Mouse (Mus musculus) gastrocnemius, postnatal 36 days (tissue): ENCODE data around the gene Zfp36. TPM values are rescaled to one million over a fixed set of nuclear protein-coding genes. Genes with fewer than 3 reads are reported as not detected.

Experiments used
- DNase-seq, 2 experiments: peaks; one replicate each; pipeline ENCODE4 v3.0.0; 2022
- intact Hi-C: fragments of 180-260 bp; cut with DNase I; formaldehyde crosslinking; loops from one replicate; pipeline ENCODE4 v1.15.1; 2025
- total RNA-seq, 2 experiments: library from RNA; stranded (reverse); gene quantifications; 2 replicates each; pipeline ENCODE4 v1.2.3; 2021

The Zfp36 gene
- total RNA-seq, 2 experiments from 2014 or later: 6.1 to 20.5 TPM

DNA sequence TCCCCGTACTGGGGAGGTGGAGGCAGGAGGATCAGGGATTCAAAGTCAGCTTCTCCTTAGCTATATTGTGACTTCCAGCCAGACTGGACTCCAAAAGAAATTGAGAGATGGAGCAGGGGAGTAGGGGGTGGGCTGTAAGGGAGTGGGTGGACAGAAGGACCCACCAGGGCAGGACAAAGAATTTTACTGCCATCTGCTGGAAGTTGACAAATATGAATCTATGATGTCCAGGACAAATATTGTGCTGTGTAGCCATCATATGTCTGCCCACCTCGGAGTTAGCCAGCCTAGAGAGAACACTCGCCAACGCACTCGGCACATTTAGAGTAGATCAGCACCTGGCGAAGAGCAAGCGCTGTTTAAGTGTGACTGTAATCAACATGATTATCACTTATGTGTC lies 31.5 kb downstream of the Zfp36 start:
- intact Hi-C loops: loop anchor here (5.0 kb wide), 1 partner anchor 71 kb away; the partner anchor contains the start of gene Eid2b

DNA sequence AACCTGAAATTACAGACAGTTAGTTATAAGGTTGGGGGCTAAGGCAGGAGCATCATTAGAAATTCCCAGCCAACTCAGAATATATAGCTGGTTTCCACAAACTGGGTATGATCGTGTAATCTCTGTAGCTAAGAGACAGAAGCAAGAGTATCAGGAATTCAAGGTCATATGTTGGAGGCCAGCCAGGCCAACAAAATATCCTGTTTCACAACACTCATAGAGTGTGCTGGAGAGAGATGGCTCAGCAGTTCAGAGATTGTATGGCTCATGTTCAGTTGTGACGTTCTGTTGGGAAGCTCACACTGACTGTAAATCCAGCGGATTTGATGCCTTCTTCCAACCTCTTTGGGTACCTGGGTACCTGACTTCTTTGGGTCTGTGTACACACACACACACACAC lies 32.3 kb downstream of the Zfp36 start:
- intact Hi-C loops: loop anchor here (5.0 kb wide), 1 partner anchor 70 kb away; the partner anchor contains the start of gene Eid2b
- DNase-seq: no peak

More for the DNA sequence above, 31.5 kb downstream of the Zfp36 start:
- DNase-seq: no peak

DNA sequence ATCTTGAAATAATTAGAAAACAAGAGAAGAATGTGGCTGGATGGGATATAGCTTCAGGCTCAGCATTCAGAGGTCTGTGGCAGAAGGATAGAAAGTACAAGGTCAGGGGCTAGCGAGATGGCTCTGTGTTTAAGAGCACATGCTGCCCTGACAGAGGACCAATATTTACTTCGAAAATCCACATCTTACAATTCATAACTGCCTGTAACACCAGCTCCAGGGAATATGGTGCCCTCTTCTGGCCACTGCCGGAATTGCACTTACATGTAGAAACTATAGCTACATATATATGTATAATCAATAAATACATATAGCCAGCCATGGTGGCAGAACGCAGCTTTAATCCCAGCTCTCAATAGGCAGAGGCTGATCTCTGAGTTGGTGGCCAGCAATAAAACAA lies 35.4 kb downstream of the Zfp36 start:
- intact Hi-C loops: loop anchor here (5.0 kb wide), 1 partner anchor 67 kb away; the partner anchor contains the start of gene Eid2b
- DNase-seq: peak in 1 of 2 experiments; percentile 49

DNA sequence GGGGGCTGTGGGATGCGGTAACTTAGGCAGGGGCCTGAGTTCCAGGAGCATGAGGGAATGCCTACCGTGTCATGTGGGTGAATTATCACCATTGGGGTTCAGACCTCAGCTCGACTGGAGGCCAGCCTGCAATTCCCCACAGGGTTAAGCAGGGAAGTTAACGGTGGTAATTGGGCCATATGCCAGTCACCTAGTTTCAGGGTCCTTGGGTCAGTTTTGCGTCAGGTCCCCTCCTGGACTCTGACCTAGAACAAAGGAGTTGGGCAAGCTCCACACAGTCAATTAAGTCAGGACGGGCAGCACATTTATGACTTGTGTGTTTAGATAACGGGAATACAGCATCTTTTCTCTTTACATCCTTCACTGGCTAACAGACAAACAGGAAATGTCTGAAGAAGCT lies 38.7 kb downstream of the Zfp36 start:
- intact Hi-C loops: no loop called here
- DNase-seq: no peak

DNA sequence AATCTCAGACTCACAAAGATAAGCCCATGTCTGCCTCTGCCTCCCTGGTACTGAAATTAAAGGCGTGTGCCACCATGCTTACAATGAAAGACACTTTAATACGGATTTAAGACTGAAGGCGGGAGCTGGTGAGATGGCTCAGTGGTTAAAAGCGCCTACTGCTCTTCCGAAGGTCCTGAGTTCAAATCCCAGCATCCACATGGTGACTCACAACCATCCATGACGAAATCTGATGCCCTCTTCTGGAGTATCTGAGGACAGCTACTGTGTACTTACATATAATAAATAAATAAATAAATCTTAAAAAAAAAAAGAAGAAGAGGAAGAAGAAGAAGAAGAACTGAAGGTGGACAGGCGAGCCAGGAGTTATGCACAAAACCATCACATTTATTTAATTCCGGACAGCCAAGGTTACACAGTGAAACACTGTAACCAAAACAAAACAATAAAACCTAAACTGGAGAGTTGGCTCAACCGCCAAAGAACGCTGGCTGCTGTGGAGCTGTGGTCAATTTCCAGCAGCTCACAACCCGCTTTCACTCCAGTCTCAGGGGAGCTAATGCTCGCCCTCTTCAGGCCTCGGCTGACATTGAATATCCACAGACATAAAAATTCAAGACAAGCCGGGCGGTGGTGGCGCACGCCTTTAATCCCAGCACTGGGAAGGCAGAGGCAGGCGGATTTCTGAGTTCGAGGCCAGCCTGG lies 40.7 kb downstream of the Zfp36 start:
- DNase-seq: peak; percentile 51 to 52
- intact Hi-C loops: no loop called here

DNA sequence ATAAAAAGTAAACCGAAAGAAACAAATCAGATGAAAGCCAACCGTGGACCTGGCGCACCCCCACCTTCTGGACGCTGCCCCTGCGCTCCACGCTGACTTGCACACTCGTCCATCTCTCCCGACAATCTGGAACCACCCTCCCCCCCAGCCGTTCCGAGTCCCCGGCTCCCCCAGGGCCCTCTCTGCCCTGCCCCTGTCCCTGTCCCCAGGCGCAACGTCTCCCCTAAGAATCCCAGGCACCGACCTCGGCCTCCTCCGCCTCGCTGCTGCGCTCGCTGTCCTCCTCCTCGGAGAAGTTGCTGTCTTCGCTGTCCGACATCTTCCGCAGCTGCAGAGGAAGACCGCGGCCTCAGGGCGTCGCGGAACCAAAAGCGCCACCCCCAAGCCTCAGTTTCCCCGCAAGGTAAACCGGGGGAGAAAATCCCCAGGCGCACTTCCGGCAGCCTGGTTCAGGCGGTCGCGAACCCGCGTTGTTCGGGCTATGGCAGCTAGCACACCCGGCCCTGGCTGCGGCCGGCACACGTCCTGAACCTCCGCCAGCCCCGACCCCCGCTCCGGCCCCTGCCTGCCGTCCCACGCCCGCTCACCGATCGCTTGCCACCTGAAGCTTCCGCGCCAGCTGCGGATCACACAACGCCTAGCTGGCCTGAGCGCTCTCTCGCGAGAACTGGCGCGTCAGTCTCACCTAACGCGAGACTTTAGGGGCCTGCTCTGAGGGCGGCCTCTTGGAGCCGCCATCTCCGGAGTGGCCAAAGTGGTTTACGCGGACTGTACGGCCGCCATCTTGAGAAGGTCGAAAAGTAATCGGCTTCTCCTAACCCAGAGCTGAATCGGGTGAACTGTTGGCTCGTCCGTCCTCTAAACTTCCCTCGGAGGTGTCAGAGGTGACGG lies 41.7 kb downstream of the Zfp36 start, which contains the start of gene Supt5:
Supt5 (minus strand) TSS at position 639 of the 891 bp plus-strand sequence.
- intact Hi-C loops: no loop called here

DNA sequence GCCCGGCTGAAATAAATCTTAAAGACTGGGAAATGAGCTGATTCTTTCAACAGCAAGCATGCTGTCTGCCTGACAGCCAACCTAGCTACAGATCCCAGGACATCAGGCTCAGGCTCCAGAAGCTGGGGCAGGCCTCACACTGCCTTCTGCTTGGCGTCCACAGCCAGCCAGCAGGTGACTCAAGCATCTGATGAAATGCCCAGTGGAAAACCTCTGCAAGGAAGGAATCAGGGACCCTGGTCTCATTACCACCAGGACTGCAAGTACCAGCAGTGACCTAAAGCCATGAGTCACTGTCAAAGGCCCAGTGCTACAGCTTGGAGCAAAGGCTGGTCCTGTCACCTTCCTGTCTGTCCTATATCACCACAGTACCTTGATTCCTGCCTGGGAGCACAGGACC lies 44.6 kb downstream of the Zfp36 start:
- intact Hi-C loops: no loop called here

More for the DNA sequence above, 41.7 kb downstream of the Zfp36 start, which contains the start of gene Supt5:
- DNase-seq: peak; percentile 93 to 97

DNA sequence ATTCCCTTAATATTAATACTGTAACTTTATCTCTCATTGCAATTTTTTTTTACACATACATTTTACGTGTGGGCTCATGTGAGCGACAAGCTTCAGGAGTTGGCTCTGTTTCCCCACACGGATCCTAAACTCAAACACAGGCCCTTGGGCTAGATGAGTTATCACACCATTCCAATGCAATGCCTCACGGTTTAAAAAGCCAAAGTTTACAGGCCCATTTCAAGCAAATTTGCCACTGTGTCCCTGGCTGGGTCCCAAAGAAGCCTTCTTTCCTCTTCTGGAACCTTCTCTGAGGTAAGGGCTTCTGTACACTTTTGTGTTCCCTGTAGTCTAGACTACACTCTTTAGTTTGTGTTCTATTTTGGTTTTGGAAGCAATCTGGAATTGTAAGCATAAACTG lies 45.5 kb downstream of the Zfp36 start:
- DNase-seq: no peak
- intact Hi-C loops: no loop called here

More for the DNA sequence above, 44.6 kb downstream of the Zfp36 start:
- no peak for DNase-seq

DNA sequence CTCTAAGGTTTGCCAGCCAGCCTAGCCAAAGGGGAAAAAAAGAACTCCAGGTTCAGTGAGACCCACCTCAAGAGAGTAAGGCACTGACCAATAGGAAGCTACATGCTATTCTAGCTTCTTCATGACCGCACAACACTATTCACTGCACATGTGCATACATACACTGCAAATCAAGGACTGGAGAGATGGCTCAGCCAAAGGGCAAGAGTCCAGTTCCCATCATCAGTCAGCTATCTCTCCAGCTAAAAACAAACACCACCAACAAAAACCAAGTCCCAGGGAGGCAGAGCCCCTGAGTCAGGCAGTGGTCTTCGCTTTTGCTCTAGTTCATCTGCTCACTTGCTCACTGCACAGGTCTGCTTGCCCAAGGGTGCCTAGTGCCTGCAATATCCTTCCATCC lies 51.8 kb downstream of the Zfp36 start:
- intact Hi-C loops: no loop called here
- DNase-seq: no peak

Other genes with a start within 250 kb of the Zfp36 start
- 10 to 100 TPM; 18.8 to 22.9 TPM for gene Fbl, start 210.5 kb downstream of the Zfp36 start, total RNA-seq
- gene Dyrk1b, start 200.8 kb downstream of the Zfp36 start, total RNA-seq: 10 to 100 TPM; 82.4 to 90.6 TPM
- gene Eid2, start 112.4 kb downstream of the Zfp36 start, total RNA-seq: 1 to 10 TPM; 4.9 to 6.3 TPM
- 1 to 10 TPM; 5.2 to 5.9 TPM for gene Eid2b, start 102.5 kb downstream of the Zfp36 start, total RNA-seq
- gene Selenov, start 89.1 kb downstream of the Zfp36 start, total RNA-seq: not detected
- not detected for gene Dll3, start 78.0 kb downstream of the Zfp36 start, total RNA-seq
- gene Timm50, start 68.2 kb downstream of the Zfp36 start, total RNA-seq: 10 to 100 TPM; 41.9 to 42.5 TPM
- 10 to 100 TPM; 52.0 to 61.4 TPM for gene Supt5, start 41.5 kb downstream of the Zfp36 start, total RNA-seq
- gene Rps16, start 29.6 kb downstream of the Zfp36 start, total RNA-seq: 100 to 1,000 TPM; 298 to 415 TPM
- 1 to 10 TPM; 4.7 to 7.8 TPM for gene Plekhg2, start 7.7 kb downstream of the Zfp36 start, total RNA-seq
- gene Med29, start 12.5 kb upstream of the Zfp36 start, total RNA-seq: 10 to 100 TPM; 19.1 to 22.1 TPM
- 10 to 100 TPM; 27.0 to 27.6 TPM for gene Paf1, start 12.7 kb upstream of the Zfp36 start, total RNA-seq
- gene Gmfg, start 57.2 kb upstream of the Zfp36 start, total RNA-seq: 1 to 10 TPM; 2.2 to 4.4 TPM
- under 1 TPM; 0.20 to 0.30 TPM for gene Lrfn1, start 71.7 kb upstream of the Zfp36 start, total RNA-seq
- not detected for gene Ifnl2, start 130.2 kb upstream of the Zfp36 start, total RNA-seq
- gene Ifnl3, start 142.6 kb upstream of the Zfp36 start, total RNA-seq: not detected
- not detected for gene Sycn, start 160.6 kb upstream of the Zfp36 start, total RNA-seq
- not detected for gene Nccrp1, start 167.0 kb upstream of the Zfp36 start, total RNA-seq
- 10 to 100 TPM; 11.6 to 13.9 TPM for gene Samd4b, start 217.9 kb upstream of the Zfp36 start, total RNA-seq
- 1 to 10 TPM; 1.8 to 2.5 TPM for gene Pak4, start 217.9 kb upstream of the Zfp36 start, total RNA-seq